Mouse (Mus musculus): Measurements from ENCODE around the gene Tufm. TPM values are rescaled to one million over a fixed set of nuclear protein-coding genes. Genes with fewer than 3 reads are reported as not detected.

Gene Tufm
- polyA plus RNA-seq, 1 experiment from 2014 or later = 146 TPM

DNA sequence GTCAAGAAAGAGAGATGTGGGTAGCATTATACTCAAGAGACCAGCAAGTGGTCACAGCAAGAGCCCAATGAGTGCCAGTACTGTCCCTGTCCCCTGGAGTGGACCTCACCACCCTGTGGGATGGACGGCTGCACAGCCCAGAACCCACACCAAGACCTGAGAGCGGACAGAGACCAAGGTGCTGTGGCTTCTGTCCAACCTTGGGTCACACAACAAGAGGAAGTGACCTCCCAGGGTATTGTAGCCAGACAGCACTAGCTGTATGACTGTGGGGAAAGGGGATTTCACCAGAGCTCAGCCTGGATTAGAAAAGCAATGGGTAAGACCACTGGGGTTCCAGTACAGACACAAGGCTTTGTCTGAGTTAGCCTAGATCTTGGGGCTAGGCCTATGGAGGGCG is 34.9 kb upstream of the Tufm start:
- Histone ChIP-seq H3K4me1 (ENCODE audit: control insufficient read depth, insufficient read depth, low read length) (no peaks in the 10 kb centered on the region), H3K9me3 (ENCODE audit: control insufficient read depth, low read length) (no peaks in the 10 kb centered on the region), H3K4me2 (no peak overlapping the region), H3K4me3 (ENCODE audit: low read depth, low read length) (no peak overlapping the region), H3K27ac (ENCODE audit: low read depth, low read length) (no peak overlapping the region), H3K9ac (ENCODE audit: low read length) (no peak overlapping the region), H3K36me3 (ENCODE audit: control insufficient read depth, insufficient read depth, low read length) (no peaks in the 10 kb centered on the region), H3K27me3 (ENCODE audit: control insufficient read depth, insufficient read depth, low read length) (no peaks in the 10 kb centered on the region)
- WGBS = 86% methylated on average over 3 of the region's 3 CpGs
- ATAC-seq (ENCODE audit: low FRiP score) (no peak), DNase-seq (ENCODE audit: low spot score, missing footprints) (no peak)

DNA sequence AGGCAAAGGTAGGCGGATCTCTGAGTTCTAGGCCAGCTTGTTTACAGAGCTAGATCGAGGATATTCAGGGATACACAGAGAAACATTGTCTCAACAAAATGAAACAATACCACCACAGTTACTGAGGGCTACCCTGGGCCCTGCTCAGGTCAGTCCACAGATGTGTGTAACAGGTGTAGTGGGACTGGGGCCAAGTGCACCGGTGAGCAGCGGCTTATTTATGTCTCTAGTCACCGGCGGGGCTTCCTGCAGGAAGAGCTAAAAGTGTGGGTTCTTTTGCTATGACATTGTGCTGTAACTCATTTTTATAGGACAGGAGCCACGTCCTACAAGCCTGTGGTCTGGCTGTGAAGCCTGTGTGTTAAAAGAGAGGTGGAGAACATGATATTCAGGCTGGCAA is 33.3 kb upstream of the Tufm start:
- Histone ChIP-seq H3K4me1 (ENCODE audit: control insufficient read depth, insufficient read depth, low read length) (no peaks in the 10 kb centered on the region), H3K4me2 (no peak overlapping the region), H3K4me3 (ENCODE audit: low read depth, low read length) (no peak overlapping the region), H3K36me3 (ENCODE audit: control insufficient read depth, insufficient read depth, low read length) (no peaks in the 10 kb centered on the region), H3K9me3 (ENCODE audit: control insufficient read depth, low read length) (no peaks in the 10 kb centered on the region), H3K9ac (ENCODE audit: low read length) (no peak overlapping the region), H3K27me3 (ENCODE audit: control insufficient read depth, insufficient read depth, low read length) (no peaks in the 10 kb centered on the region), H3K27ac (ENCODE audit: low read depth, low read length) (no peak overlapping the region)
- WGBS = 86% methylated on average over 7 of the region's 7 CpGs
- no peak for ATAC-seq (ENCODE audit: low FRiP score)
- no peak for DNase-seq (ENCODE audit: low spot score, missing footprints)

DNA sequence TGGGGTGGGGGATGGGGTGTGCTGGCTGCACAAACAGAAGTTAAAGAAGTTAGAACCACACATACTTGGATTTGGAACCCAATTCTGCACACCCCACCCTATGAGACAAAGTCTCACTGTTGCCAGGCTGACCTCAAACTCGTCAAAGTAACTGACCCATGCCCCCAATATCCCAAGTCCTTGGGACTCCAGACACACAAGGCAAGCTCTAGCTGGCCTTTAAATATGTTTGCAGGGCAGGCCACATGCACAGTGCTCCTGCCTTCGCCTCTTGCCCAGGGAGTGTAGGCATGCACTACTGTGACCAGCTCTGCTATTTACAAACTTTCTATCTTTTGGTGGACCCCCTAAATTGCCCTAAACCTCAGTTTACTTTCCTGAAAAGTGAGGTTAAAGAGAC is 31.9 kb upstream of the Tufm start:
- no peak for ATAC-seq (ENCODE audit: low FRiP score)
- WGBS = 84% methylated on average over 2 of the region's 2 CpGs
- H3K36me3 ChIP-seq (ENCODE audit: control insufficient read depth, insufficient read depth, low read length) = no peaks in the 10 kb centered on the region

DNA sequence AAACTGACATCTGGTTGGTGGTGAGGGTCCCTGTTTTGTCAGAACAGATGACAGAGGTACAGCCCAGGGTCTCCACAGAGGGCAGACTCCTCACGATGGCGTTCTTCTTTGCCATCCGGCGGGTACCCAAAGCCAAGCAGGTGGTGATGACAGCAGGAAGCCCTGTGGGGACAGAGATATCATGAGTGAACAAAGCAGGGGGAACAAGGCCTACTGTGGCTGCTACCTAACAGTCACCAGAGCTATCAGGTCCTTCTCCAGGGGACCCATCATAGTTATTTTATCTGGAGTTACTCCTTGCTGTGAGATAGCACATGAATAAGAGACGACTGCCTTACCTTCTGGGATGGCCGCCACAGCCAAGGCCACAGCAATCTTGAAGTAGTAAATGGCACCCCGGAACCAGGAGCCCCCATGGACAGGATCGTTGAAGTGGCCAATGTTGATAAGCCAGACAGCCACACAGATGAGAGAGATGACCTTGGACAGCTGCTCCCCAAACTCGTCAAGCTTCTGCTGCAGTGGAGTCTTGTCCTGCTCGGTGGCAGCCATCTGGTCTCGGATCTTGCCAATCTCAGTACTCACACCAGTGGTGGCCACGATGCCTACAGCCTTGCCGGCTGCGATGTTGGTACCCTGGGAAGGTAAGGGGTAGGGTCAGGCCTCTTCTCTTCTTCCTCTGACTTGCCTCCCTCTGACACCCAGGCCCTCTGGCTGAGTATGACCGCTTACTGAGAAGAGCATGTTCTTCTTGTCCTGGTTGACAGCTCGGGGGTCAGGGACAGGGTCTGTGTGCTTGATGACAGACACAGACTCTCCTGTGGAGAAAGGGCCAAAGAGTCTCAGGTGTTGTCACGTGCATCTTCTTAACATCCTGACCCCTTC is 30.5 kb upstream of the Tufm start:
- Histone ChIP-seq H3K27ac (ENCODE audit: low read depth, low read length) (no peak overlapping the region), H3K9ac (ENCODE audit: low read length) (no peak overlapping the region), H3K4me2 (no peak overlapping the region), H3K4me3 (ENCODE audit: low read depth, low read length) (no peak overlapping the region), H3K4me1 (ENCODE audit: control insufficient read depth, insufficient read depth, low read length) (no peaks in the 10 kb centered on the region), H3K9me3 (ENCODE audit: control insufficient read depth, low read length) (no peaks in the 10 kb centered on the region), H3K27me3 (ENCODE audit: control insufficient read depth, insufficient read depth, low read length) (no peaks in the 10 kb centered on the region), H3K36me3 (ENCODE audit: control insufficient read depth, insufficient read depth, low read length) (no peaks in the 10 kb centered on the region)
- ATAC-seq (ENCODE audit: low FRiP score) (no peak), DNase-seq (ENCODE audit: low spot score, missing footprints) (no peak)
- 88% methylated on average over 17 of the region's 17 CpGs for WGBS

More for the DNA sequence above, 31.9 kb upstream of the Tufm start:
- Histone ChIP-seq H3K9ac (ENCODE audit: low read length) (no peak overlapping the region), H3K4me2 (no peak overlapping the region), H3K27me3 (ENCODE audit: control insufficient read depth, insufficient read depth, low read length) (no peaks in the 10 kb centered on the region), H3K4me1 (ENCODE audit: control insufficient read depth, insufficient read depth, low read length) (no peaks in the 10 kb centered on the region), H3K4me3 (ENCODE audit: low read depth, low read length) (no peak overlapping the region), H3K27ac (ENCODE audit: low read depth, low read length) (no peak overlapping the region), H3K9me3 (ENCODE audit: control insufficient read depth, low read length) (no peaks in the 10 kb centered on the region)
- no peak for DNase-seq (ENCODE audit: low spot score, missing footprints)

DNA sequence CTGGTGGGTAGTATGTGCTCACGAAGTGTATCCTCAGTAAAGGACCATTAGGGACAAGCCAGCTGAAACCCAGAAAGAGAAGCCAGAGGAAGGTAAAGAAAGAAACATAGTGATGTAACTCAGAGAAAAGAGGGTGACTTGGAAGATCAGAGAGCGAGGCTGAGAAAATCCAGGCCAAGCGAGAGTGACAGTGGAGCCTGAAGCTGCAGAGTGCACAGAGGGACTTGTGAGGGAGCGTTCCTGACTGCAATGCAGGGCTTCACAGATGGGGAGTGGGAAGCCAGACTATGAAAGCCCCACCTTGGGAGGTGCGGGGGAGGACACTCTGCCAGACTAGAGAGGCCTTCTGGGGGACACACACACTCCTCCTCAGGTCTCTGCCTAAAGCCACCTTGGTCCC is 28.9 kb upstream of the Tufm start:
- no peak for DNase-seq (ENCODE audit: low spot score, missing footprints)
- no peaks in the 10 kb centered on the region for H3K27me3 ChIP-seq (ENCODE audit: control insufficient read depth, insufficient read depth, low read length)
- H3K4me3 ChIP-seq (ENCODE audit: low read depth, low read length) = no peak overlapping the region
- no peak for ATAC-seq (ENCODE audit: low FRiP score)
- no peaks in the 10 kb centered on the region for H3K36me3 ChIP-seq (ENCODE audit: control insufficient read depth, insufficient read depth, low read length)
- H3K9me3 ChIP-seq (ENCODE audit: control insufficient read depth, low read length) = no peaks in the 10 kb centered on the region
- no peak overlapping the region for H3K9ac ChIP-seq (ENCODE audit: low read length)
- WGBS = 75% methylated on average over 5 of the region's 5 CpGs
- H3K4me1 ChIP-seq (ENCODE audit: control insufficient read depth, insufficient read depth, low read length) = no peaks in the 10 kb centered on the region
- H3K27ac ChIP-seq (ENCODE audit: low read depth, low read length) = no peak overlapping the region
- no peak overlapping the region for H3K4me2 ChIP-seq

DNA sequence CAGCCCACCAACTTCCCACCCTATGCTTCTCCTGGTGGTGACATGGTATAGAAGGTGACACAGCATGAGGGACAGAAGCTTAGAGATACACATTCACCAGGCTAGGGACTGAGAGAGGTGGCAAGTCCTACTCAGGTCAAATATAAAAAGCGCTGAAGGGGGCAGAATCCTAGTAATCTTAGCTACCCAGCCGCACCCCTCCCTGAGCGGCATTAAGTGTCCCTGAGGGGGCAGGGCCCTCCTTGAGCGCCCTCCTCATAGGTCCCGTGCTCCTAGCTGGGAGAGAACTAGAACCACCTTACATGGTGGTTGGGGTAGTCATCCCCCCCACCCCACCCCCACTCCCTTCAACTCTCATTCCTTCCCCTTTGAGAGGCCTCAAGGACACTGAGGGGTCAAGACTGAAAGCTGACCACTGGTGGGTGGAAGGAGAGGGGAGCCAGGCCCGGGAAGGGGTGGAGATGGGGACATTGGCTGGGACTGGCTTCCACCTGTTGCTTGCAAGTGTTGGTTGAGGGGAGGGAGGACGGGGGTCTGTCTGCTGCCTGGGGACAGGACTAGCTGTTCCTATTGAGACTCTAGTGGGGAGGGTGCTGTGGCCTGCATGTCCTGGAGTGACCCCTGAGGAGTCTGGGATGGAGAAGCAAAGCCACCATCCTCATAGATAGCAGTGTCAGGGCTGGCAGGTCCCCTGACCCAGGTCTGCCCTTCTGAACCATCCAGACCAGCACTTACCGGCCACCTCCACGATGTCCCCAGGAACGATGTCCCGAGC is 28.1 kb upstream of the Tufm start:
- Histone ChIP-seq H3K4me3 (ENCODE audit: low read depth, low read length) (no peak overlapping the region), H3K4me1 (ENCODE audit: control insufficient read depth, insufficient read depth, low read length) (no peaks in the 10 kb centered on the region), H3K4me2 (no peak overlapping the region), H3K27ac (ENCODE audit: low read depth, low read length) (no peak overlapping the region), H3K36me3 (ENCODE audit: control insufficient read depth, insufficient read depth, low read length) (no peaks in the 10 kb centered on the region), H3K9ac (ENCODE audit: low read length) (no peak overlapping the region), H3K9me3 (ENCODE audit: control insufficient read depth, low read length) (no peaks in the 10 kb centered on the region), H3K27me3 (ENCODE audit: control insufficient read depth, insufficient read depth, low read length) (no peaks in the 10 kb centered on the region)
- 83% methylated on average over 11 of the region's 11 CpGs for WGBS
- DNase-seq (ENCODE audit: low spot score, missing footprints) (no peak), ATAC-seq (ENCODE audit: low FRiP score) (no peak)

DNA sequence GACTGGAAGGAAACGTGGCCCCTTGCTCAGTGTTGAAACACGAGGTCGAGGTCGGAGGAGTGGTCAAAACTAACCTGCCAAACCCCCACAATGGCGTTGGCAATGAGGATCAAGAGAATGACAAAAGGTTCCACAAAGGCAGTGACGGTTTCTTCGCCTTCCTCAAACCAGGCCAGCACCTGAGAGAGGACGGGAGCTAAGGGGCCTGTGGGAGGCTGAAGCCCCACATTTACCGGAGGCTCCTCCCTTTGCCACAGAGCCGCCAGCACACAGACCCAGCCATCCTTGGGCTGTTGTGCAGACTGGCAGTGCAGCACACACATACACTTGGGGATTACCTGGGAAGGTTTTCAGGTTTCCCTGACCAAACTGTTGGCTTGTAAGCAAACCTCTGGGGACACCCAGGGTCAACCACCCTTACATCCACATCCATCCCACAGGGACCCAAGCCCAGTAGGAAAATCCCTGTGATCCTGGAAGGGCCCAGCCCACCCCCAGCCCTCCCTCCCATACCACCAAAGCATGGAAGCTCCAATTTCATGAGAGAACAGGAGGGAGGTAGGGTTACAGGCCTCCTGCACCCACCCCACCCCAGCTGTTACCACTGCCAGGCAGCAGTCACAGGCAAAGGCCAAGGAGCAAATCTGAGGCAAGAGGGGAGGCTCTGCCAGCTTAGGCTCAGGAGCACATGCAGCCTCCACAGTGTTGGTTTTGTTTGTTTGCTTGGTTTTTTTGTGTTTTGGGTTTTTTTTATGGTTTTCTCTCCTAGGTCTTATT is 26.4 kb upstream of the Tufm start:
- Histone ChIP-seq H3K9ac (ENCODE audit: low read length) (no peak overlapping the region), H3K9me3 (ENCODE audit: control insufficient read depth, low read length) (no peaks in the 10 kb centered on the region), H3K27ac (ENCODE audit: low read depth, low read length) (no peak overlapping the region), H3K4me2 (no peak overlapping the region), H3K4me3 (ENCODE audit: low read depth, low read length) (no peak overlapping the region), H3K4me1 (ENCODE audit: control insufficient read depth, insufficient read depth, low read length) (no peaks in the 10 kb centered on the region), H3K27me3 (ENCODE audit: control insufficient read depth, insufficient read depth, low read length) (no peaks in the 10 kb centered on the region), H3K36me3 (ENCODE audit: control insufficient read depth, insufficient read depth, low read length) (no peaks in the 10 kb centered on the region)
- ATAC-seq (ENCODE audit: low FRiP score) (no peak), DNase-seq (ENCODE audit: low spot score, missing footprints) (no peak)
- WGBS = 46% methylated on average over 10 of the region's 10 CpGs

DNA sequence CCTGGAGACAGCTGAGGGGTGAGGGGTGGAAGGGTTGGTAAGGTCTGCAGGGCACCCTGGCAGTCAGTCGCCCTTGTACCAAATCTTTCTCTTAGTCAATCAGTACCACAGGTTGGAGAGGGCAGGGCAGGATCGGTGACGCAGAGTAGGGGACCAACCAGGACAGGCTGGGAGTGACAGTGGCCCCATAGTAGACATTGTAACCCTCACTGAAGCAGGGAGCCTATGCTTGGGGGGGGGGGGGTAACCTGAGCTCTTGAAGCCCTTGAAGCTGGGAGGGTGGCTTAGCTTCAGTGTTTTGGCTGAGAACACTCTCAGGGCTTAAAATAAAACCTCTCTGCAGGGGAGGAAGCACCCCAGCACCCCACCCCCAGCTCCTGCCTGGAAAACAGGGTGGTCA is 25.5 kb upstream of the Tufm start:
- H3K4me3 ChIP-seq (ENCODE audit: low read depth, low read length) = no peak overlapping the region
- H3K9ac ChIP-seq (ENCODE audit: low read length) = no peak overlapping the region
- no peaks in the 10 kb centered on the region for H3K27me3 ChIP-seq (ENCODE audit: control insufficient read depth, insufficient read depth, low read length)
- no peaks in the 10 kb centered on the region for H3K9me3 ChIP-seq (ENCODE audit: control insufficient read depth, low read length)
- ATAC-seq (ENCODE audit: low FRiP score) (no peak), DNase-seq (ENCODE audit: low spot score, missing footprints) (no peak)
- 72% methylated on average over 3 of the region's 3 CpGs for WGBS
- H3K27ac ChIP-seq (ENCODE audit: low read depth, low read length) = no peak overlapping the region
- H3K4me2 ChIP-seq = no peak overlapping the region
- H3K36me3 ChIP-seq (ENCODE audit: control insufficient read depth, insufficient read depth, low read length) = no peaks in the 10 kb centered on the region
- no peaks in the 10 kb centered on the region for H3K4me1 ChIP-seq (ENCODE audit: control insufficient read depth, insufficient read depth, low read length)

DNA sequence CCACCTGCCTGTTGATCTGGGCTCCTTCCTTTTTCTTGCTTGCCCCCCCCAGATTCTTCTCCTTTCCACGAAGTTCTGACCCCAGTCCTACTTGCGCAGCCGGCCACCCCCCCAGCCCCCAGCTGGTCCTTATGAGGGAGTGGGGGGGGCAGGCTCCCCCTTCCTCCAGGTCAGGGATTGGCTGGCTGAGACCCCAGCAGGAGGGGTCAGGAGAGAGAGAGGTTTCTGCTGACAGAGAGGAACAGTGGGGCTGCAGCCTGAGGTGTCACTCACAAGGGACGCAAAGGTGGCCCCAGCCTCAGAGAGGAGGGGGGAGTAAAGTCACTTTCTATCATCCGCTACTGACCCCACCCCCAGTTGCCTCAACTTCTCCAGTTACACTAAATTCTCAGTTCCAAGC is 24.2 kb upstream of the Tufm start, which contains the start of gene Atp2a1:
Gene Atp2a1 (minus strand): TSS at position 105 of the 400 bp plus-strand sequence.
- H3K9ac ChIP-seq (ENCODE audit: low read length) = no peak within 1 kb of the TSS
- H3K27ac ChIP-seq (ENCODE audit: low read depth, low read length) = no peak within 1 kb of the TSS
- ATAC-seq (ENCODE audit: low FRiP score) (no peak), DNase-seq (ENCODE audit: low spot score, missing footprints) (no peak)
- peaks cover 6% of the 10 kb centered on the region; the same call in 1 of the 2 replicates for H3K36me3 ChIP-seq (ENCODE audit: control insufficient read depth, insufficient read depth, low read length)
- H3K27me3 ChIP-seq (ENCODE audit: control insufficient read depth, insufficient read depth, low read length) = no peaks in the 10 kb centered on the region
- 46% methylated on average over 5 of the region's 5 CpGs for WGBS
- no peaks in the 10 kb centered on the region for H3K9me3 ChIP-seq (ENCODE audit: control insufficient read depth, low read length)
- H3K4me1 ChIP-seq (ENCODE audit: control insufficient read depth, insufficient read depth, low read length) = no peaks in the 10 kb centered on the region
- H3K4me2 ChIP-seq = no peak within 1 kb of the TSS
- H3K4me3 ChIP-seq (ENCODE audit: low read depth, low read length) = no peak within 1 kb of the TSS
